Mouse (Mus musculus) lung, embryonic 16.5 days (tissue): Measurements from ENCODE around the gene Cap1. TPM values are rescaled to one million over a fixed set of nuclear protein-coding genes. Genes with fewer than 3 reads are reported as not detected.

Source experiments
- ATAC-seq: fragments of 200-750 bp; cut with Nextera tagmentation; 2 replicates; pipeline ENCODE4 v1.8.0; 2017; ENCODE audit warnings: low read depth, mild to moderate bottlenecking, moderate library complexity
- H3K27ac ChIP-seq: fragments of 300-500 bp; sonication (generic); 2 replicates; pipeline ENCODE4 v1.5.1; 2014; ENCODE audit warnings: mild to moderate bottlenecking, control low read depth, low read length
- H3K27me3 ChIP-seq: fragments of 300-500 bp; sonication (generic); 2 replicates; pipeline ENCODE4 v1.6.1; 2014; ENCODE audit warnings: low read depth, low read length, mixed read lengths; ENCODE audit not compliant: control insufficient read depth, insufficient read depth
- H3K36me3 ChIP-seq: fragments of 300-500 bp; sonication (generic); 2 replicates; pipeline ENCODE4 v1.6.1; 2014; ENCODE audit warnings: low read length; ENCODE audit not compliant: control insufficient read depth, insufficient read depth
- H3K4me1 ChIP-seq: fragments of 300-500 bp; sonication (generic); replicated peaks from 2 replicates; pipeline ENCODE4 v1.6.1; 2014; ENCODE audit warnings: low read length, mixed read lengths; ENCODE audit not compliant: control insufficient read depth, insufficient read depth
- H3K4me2 ChIP-seq: fragments of 300-500 bp; sonication (generic); 2 replicates; pipeline ENCODE4 v1.6.1; 2014; ENCODE audit warnings: low read depth, low read length, control low read depth
- H3K4me3 ChIP-seq: fragments of 300-500 bp; sonication (generic); 2 replicates; pipeline ENCODE4 v1.5.1; 2014; ENCODE audit warnings: mild to moderate bottlenecking, low read length, control low read depth
- H3K9ac ChIP-seq: fragments of 300-500 bp; sonication (generic); 2 replicates; pipeline ENCODE4 v1.6.1; 2014; ENCODE audit warnings: low read length, control low read depth
- H3K9me3 ChIP-seq: fragments of 300-500 bp; sonication (generic); 2 replicates; pipeline ENCODE4 v1.6.1; 2016; ENCODE audit warnings: low read length; ENCODE audit not compliant: control insufficient read depth
- WGBS: fragments of 180-500 bp; shearing (Covaris S2); extraction: QIAGEN DNeasy Blood & Tissue Kit; methylation state at CpG from one replicate; pipeline ENCODE4 v1.1.7; 2014; 5-methylcytosine and 5-hydroxymethylcytosine counted together
- polyA plus RNA-seq: library from polyadenylated mRNA; unstranded; fragments of >200 nt; fragmentation: Nextera tagmentation; extraction: Ambion mirVana; gene quantifications from 2 replicates; pipeline ENCODE4 v1.2.1, GENCODE M21; 2015

Cap1 gene
- polyA plus RNA-seq, 1 experiment from 2014 or later, result 104 TPM

- Histone ChIP-seq H3K27me3 (no peaks in the 10 kb centered on the region), H3K9me3 (no peaks in the 10 kb centered on the region), H3K4me2 (no peak overlapping the region), H3K36me3 (no peaks in the 10 kb centered on the region), H3K9ac (no peak overlapping the region), H3K27ac (no peak overlapping the region), H3K4me1 (no peaks in the 10 kb centered on the region), H3K4me3 (no peak overlapping the region)
- 63% methylated on average over 7 of the region's 7 CpGs for WGBS
- ATAC-seq, result no peak
Observed at GRCm38 (mm10) chr4:122914186-122914585, 28.3 kb upstream of the Cap1 start.

- Histone ChIP-seq H3K4me1 (no peaks in the 10 kb centered on the region), H3K27ac (no peak overlapping the region), H3K4me2 (no peak overlapping the region), H3K4me3 (no peak overlapping the region), H3K36me3 (no peaks in the 10 kb centered on the region), H3K27me3 (no peaks in the 10 kb centered on the region), H3K9me3 (no peaks in the 10 kb centered on the region), H3K9ac (no peak overlapping the region)
- 68% methylated on average over 5 of the region's 5 CpGs for WGBS
- no peak for ATAC-seq
Observed at GRCm38 (mm10) chr4:122912613-122913012, 26.8 kb upstream of the Cap1 start.

- H3K9me3 ChIP-seq, result no peaks in the 10 kb centered on the region
- no peak overlapping the region for H3K4me3 ChIP-seq
- no peak overlapping the region for H3K4me2 ChIP-seq
- no peak for ATAC-seq
- no peaks in the 10 kb centered on the region for H3K27me3 ChIP-seq
- no peak overlapping the region for H3K9ac ChIP-seq
- H3K36me3 ChIP-seq, result no peaks in the 10 kb centered on the region
- no peaks in the 10 kb centered on the region for H3K4me1 ChIP-seq
- H3K27ac ChIP-seq, result no peak overlapping the region
- 46% methylated on average over 6 of the region's 6 CpGs for WGBS
Observed at GRCm38 (mm10) chr4:122910577-122910976, 24.7 kb upstream of the Cap1 start.

- Histone ChIP-seq H3K27ac (no peak overlapping the region), H3K4me2 (no peak overlapping the region), H3K4me3 (no peak overlapping the region), H3K36me3 (no peaks in the 10 kb centered on the region), H3K4me1 (no peaks in the 10 kb centered on the region), H3K9ac (no peak overlapping the region), H3K9me3 (no peaks in the 10 kb centered on the region), H3K27me3 (no peaks in the 10 kb centered on the region)
- no peak for ATAC-seq
- WGBS, result 53% methylated on average over 12 of the region's 12 CpGs
Observed at GRCm38 (mm10) chr4:122909572-122910189, 23.8 kb upstream of the Cap1 start.

DNA sequence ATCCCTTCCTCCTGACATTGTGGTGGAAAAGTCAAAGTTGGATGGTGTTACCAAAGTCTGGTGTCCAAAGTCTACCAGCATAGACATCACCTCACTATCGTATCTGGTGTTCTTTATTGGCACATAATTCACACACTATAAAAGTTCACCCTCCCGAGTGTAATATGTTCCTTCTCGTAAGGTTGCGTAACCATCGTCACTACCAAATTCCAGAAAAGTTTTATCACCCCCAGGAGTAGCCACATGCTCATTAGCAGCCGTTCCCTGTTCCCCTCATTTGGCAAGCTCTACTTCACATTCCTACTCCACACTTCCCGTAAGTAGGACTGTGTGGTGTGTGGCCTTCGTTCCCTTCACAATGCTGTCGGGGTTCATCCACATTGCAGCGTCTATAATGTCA lies 19.5 kb upstream of the Cap1 start:
- Histone ChIP-seq H3K36me3 (no peaks in the 10 kb centered on the region), H3K27ac (no peak overlapping the region), H3K4me2 (no peak overlapping the region), H3K4me1 (no peaks in the 10 kb centered on the region), H3K4me3 (no peak overlapping the region), H3K27me3 (no peaks in the 10 kb centered on the region), H3K9me3 (no peaks in the 10 kb centered on the region), H3K9ac (no peak overlapping the region)
- WGBS, result 66% methylated on average over 10 of the region's 10 CpGs
- ATAC-seq, result no peak

GRCm38 (mm10) chr4:122903709-122904108 lies 17.9 kb upstream of the Cap1 start:
- H3K9ac ChIP-seq, result no peak overlapping the region
- 87% methylated on average over 3 of the region's 3 CpGs for WGBS

GRCm38 (mm10) chr4:122902156-122902555 lies 16.3 kb upstream of the Cap1 start:
- no peaks in the 10 kb centered on the region for H3K4me1 ChIP-seq
- ATAC-seq, result no peak
- H3K9ac ChIP-seq, result no peak overlapping the region
- H3K9me3 ChIP-seq, result no peaks in the 10 kb centered on the region
- no peaks in the 10 kb centered on the region for H3K36me3 ChIP-seq
- no peak overlapping the region for H3K4me2 ChIP-seq
- 19% methylated on average over 6 of the region's 6 CpGs for WGBS
- H3K27ac ChIP-seq, result no peak overlapping the region
- no peak overlapping the region for H3K4me3 ChIP-seq
- no peaks in the 10 kb centered on the region for H3K27me3 ChIP-seq

More at GRCm38 (mm10) chr4:122903709-122904108, 17.9 kb upstream of the Cap1 start:
- Histone ChIP-seq H3K4me2 (no peak overlapping the region), H3K9me3 (no peaks in the 10 kb centered on the region), H3K27me3 (no peaks in the 10 kb centered on the region), H3K36me3 (no peaks in the 10 kb centered on the region), H3K4me1 (no peaks in the 10 kb centered on the region), H3K4me3 (no peak overlapping the region), H3K27ac (no peak overlapping the region)
- no peak for ATAC-seq

DNA sequence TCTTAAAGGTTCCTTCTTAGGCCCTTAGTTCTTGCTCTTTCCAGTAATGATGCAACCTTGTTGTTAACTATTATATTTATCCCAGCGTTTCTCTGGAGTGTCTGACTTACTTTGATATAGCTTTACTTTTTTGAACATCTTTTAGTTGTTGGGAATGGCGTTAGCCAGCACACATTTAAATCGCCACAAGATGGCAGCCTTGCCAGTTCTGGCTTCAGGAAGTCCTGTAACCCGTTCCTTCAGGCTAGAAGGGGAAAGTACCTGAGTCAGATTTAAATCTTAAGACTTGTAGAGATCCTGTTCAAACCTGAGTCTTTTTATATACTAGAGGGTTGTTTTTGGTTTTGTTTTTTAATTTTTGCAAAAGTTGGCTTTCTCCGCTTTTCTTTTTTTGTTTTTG lies 12.5 kb upstream of the Cap1 start:
- 14% methylated on average over 5 of the region's 5 CpGs for WGBS

DNA sequence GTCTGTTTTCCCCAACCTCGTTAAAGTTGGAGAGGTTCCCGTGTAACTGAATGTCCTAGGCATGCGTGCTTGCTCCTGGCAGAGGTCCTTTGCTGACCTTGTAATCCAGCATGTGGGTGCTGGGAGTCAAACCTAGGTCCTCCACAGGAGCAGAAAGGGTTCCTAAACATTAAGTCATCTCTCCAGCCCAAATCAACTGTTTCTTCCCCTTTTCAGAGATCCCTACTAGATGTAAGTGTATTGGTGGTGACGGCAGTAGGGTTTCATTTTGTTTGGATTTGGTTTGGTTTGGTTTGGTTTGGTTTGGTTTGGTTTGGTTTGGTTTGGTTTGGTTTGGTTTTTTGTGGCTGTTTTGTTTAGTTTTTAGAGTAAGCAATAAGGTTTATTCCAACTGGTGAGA lies 11.9 kb upstream of the Cap1 start:
- no peak overlapping the region for H3K4me3 ChIP-seq

More for the DNA sequence above, 12.5 kb upstream of the Cap1 start:
- Histone ChIP-seq H3K27ac (no peak overlapping the region), H3K27me3 (no peaks in the 10 kb centered on the region), H3K36me3 (no peaks in the 10 kb centered on the region), H3K9ac (no peak overlapping the region), H3K4me2 (no peak overlapping the region), H3K4me3 (no peak overlapping the region), H3K4me1 (no peaks in the 10 kb centered on the region), H3K9me3 (no peaks in the 10 kb centered on the region)
- ATAC-seq, result peak; percentile 34; the same call in 1 of the 2 replicates

GRCm38 (mm10) chr4:122892157-122892556 lies 6.3 kb upstream of the Cap1 start:
- H3K4me3 ChIP-seq, result no peak overlapping the region
- H3K36me3 ChIP-seq, result no peaks in the 10 kb centered on the region
- H3K27me3 ChIP-seq, result no peaks in the 10 kb centered on the region
- 65% methylated on average over 5 of the region's 5 CpGs for WGBS
- no peak overlapping the region for H3K9ac ChIP-seq
- H3K4me2 ChIP-seq, result no peak overlapping the region
- ATAC-seq, result no peak
- peaks cover 5% of the 10 kb centered on the region for H3K4me1 ChIP-seq
- H3K9me3 ChIP-seq, result no peaks in the 10 kb centered on the region
- H3K27ac ChIP-seq, result 0 out of 2 replicates have a peak overlapping the region, but pooled peaks have one; percentile 37

More for the DNA sequence above, 11.9 kb upstream of the Cap1 start:
- Histone ChIP-seq H3K4me2 (no peak overlapping the region), H3K27me3 (no peaks in the 10 kb centered on the region), H3K27ac (no peak overlapping the region), H3K4me1 (no peaks in the 10 kb centered on the region), H3K9me3 (no peaks in the 10 kb centered on the region), H3K36me3 (no peaks in the 10 kb centered on the region), H3K9ac (no peak overlapping the region)
- no peak for ATAC-seq
- WGBS, result 65% methylated on average over 4 of the region's 4 CpGs
